Mouse (Mus musculus): ENCODE measurements around the gene Dusp5.
A peak's percentile ranks its signal among the peaks of the same experiment; 100 is the strongest.
"Not testable (repeated sequence)": the region's sequence is repeated elsewhere in the genome, so short reads cannot be mapped to it uniquely, and the experiment has no call there.

Gene Dusp5

DNA sequence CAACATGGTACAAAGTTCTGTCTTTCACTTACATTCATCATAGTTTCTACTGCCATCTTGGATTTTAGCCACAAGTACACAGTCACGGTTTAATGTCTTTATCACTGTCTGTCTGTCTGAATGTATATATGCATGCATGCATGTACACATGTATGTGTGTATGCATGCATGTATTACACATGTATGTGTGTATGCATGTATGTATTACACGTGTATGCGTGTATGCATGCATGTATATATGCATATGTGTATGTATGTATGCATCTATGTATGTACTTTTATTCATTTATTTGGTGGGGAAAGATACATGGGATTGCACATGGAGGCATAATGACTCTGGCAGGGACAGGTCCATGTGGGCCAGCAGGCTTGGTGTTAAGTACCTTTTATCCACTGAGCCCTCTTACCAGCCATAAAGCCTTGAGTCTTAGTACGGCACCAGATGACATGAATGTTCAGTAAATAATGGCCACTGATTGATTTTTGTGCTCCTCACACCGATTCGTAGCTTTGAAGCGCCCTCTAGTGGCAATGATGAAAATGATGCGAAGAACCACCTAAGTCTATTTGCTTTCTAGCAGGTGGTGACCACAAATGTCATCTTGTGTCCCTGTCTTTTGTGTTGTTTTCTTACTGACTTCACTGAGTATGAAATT is 49.8 kb downstream of the Dusp5 start:
- DNase-seq, result peak; percentile 77

- DNase-seq, result not testable (repeated sequence)
These were observed 51.4 kb downstream of the Dusp5 start for GRCm38 (mm10) chr19:53580271-53580670.

- DNase-seq, result not testable (repeated sequence)
These were observed 58.8 kb downstream of the Dusp5 start for GRCm38 (mm10) chr19:53587686-53588085.

- not testable (repeated sequence) for DNase-seq
These were observed 60.1 kb downstream of the Dusp5 start, which contains the start of gene Nutf2-ps1 for GRCm38 (mm10) chr19:53588968-53589367. Nutf2-ps1 (minus strand) TSS chr19:53589068.

Measured in kidney, postnatal 10 days (tissue).